Mouse (Mus musculus) lung, postnatal 10 days (tissue): ENCODE results near the gene She.

ENCODE experiments used
- DNase-seq: peaks from one replicate; pipeline ENCODE4 v3.0.0; 2021

She gene

DNA sequence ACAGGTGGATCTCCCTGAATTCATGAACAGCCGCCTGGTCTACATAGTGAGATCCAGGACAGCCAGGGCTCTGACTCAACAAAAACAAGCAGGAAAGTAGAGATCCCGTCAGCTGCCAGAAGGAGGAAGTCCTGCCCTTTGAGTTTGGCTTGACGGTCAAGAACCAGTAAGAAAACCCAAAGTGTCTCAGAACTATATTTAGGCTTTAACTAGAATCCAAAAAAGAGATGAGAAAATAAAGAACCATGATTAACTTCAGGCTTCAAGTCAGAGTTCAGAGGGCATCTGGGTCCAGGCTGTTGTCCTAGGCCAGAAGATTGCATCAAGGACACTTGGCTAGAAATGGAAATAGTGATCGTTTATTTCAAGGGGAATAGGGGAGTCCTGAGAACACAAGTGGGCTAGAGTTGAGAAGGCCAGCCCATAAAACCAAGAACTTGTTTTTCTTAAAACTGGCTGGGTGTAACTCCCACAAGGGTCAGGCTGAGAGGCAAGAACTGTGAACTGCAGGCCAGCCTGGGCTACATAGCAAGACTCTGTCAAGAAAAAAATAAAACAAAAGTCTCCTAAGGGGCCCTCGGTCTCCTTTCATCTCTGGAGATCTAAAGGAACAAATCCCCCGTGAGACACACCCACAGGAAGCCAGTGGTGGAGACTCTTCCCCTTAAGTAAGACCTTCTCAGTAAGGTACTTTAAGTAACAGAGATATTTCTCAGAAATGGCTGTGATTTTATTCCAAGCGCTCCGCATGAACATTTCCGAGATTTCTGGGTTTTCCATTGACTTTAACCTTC, 32.7 kb downstream of the She start:
- peak; percentile 71 for DNase-seq

DNA sequence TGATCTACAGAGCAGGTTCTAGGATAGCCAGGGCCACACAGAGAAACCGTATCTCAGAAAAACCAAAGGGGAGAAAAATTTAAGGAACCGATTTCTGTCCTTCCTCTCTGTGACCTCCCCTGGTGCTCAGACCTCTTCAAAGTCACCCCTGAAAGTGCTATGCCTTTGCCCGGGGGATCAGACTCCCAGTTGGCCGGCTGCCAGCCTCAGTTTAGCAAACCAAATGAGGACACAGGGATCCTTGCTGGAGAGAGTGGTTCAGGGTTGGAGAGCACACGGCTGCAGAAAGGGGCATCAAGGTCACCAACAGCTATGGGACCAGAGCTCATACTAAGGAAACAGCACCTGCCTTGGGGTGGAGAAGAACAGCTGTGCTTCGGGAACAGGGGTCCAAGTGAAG, 33.9 kb downstream of the She start:
- no peak for DNase-seq

DNA sequence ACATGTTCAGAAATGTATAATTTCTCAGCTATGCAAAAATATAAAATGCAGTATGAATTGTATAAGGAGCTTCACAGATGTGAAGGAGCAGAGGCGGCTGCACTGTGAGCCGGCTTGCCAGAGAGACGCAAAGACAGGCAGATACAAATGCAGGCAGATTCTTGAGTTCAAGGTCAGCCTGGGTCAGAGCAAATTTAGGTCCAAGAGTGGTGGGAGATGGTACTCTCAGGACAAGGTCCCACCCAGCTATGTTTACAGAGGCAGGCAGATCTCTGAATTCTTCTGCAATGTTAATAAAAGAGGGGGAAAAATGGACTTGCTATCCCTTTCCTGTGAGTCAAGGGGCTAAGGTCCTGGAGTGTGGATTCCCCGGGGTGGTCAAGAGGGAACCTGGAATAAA, 34.6 kb downstream of the She start:
- no peak for DNase-seq

DNA sequence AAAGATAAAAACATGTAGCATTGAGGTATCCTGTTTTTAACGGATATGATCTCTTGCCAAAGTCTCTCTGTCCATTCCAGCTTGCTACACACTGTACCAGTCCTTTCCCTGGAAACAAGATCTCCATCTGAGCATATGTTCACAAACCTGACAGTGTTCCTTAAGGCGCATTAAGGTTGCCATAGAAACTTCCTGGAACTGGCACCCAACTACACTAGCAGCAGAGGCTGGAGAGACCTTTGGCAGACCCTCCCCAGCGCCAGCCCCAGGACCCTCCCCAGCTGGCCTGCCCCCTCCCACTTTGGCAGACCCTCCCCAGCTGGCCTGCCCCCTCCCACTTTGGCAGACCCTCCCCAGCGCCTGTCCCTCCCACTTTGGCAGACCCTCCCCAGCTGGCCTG, 36.5 kb downstream of the She start:
- no peak for DNase-seq

DNA sequence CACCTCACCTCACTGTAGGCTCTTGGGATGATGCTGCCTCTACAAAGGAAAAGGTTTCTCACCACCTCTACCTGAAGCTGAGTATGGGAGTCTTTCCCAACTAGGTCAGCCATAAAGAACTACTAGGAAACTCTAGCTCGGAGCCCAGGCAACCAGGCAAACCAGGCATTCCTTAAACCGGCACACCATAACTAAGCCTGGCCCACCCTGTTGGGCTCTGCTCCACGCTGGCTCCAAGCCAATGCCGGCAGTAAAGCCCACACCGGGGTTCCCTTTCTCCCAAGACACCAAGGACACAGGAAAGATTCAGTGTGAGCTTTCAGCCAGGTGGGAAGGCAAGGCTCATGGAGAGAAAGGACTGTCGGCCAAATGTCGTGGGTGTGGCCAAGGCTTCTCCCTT, 37.2 kb downstream of the She start:
- peak; percentile 58 for DNase-seq

DNA sequence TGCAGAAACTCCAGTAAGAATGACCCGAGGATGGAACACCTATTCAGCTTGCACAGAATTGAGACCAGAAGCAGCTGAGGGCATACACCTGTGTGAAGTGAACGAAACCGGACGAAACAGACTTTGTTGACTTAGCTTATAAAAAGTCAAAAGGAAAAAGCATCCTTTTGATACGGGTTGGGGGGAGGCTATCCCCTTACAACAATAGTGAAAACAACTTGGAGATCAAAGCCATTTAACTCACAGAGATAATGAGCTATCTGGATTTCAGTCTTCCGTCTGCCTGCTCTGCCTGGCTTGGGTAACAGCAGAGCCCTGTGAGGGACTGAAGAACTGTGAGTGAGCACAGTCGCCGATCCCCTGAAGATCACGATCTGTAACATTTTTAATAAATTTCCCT, 37.8 kb downstream of the She start:
- DNase-seq = no peak

DNA sequence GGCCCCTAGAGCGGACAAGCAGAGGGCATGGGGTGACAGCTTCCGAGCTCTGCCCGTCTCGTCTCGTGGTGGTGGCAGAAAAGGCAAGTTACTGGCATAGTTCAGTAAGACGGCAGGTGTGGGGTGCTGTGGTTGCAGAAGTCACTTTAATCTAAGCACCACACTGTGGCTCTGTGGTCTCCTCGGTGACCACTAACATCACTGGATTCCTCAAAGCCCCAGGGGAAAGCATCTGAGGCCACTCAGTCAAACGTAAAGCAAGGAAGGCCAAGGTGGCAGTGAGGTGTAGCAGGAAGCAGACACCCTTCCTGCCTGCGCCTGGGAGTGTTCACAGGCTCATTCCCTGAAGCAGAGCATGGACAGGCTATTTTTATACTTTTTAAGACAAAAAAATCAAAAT, 38.4 kb downstream of the She start:
- no peak for DNase-seq

DNA sequence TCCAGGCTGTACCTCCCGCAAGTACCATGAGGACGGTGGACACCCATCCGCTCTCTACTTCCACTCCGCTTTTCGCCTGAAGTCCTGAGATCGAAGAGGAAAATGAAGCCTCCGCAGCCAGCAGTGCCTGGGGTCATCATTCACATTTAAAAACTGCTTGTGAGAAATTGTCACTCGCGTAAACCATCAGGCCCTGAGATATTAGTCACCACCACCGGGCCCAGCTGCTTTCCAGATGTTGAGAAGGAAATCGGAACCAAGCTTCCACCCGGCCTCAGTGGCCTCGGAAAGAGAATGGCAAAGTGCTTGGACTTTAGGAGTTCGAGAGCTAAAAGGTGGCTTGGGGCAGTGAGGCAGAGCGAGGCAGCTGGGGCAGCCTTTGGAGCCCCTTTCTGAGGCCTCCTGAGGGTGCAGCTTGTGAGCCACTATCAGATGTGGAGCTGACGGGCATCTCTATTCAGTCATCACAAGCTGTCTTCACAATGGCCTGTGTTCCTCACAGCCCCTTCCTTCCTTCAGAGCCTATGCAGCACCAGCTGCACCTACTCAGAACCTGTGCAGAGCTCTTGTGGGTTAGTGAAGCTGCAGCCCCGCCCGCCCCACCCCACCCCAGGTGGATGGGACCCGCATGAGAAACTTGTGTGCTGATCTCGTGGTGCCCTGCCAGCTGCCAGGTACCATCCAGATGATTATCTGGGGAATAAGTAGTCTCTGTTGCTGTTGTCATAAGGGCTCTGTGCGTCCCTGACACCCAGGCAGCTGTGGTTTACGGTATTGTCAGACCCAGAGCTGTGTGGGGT, 39.5 kb downstream of the She start:
- no peak for DNase-seq

DNA sequence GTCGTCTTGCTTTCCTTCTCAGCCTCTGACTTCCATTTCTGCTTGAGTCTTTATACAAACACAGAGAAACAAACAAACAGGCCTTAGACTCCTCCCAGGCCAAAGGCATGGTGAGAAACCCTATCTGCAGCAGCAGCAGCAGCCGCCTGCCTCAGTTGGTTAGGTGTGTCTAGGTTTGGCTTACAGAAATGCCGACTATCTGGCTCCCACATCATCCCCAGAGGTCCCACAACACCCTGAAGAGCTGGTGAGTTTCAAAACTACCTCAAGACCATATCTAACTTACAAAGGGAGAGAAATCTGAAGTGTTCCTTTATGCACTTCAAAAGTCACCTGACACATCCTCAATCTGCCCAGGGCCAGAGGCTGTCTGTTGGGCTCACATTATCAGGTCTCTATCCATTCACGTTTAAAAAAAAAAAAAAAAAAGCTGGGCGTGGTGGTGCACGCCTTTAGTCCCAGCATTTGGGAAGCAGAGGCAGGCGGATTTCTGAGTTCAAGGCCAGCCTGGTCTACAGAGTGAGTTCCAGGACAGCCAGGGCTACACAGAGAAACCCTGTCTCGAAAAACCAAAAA, 40.3 kb downstream of the She start:
- no peak for DNase-seq

DNA sequence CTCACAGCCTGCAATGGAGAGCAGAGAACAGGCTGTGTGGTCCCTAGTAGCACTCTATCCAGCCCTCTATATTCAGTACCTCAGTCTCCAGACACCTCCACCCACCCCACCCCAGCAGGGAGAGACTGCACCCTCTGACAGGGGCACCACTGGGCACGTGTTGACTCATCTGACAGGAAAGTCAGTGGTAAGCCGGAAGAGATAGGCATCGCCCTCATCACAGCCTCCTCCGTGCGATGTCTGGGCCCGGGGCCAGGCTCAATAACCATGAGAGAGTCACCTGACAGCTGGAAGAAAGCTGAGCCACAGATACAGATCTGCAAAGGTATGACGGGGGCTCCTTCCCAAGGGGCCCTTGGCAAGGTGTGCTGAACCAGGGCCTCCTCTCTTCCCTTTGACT, 41.0 kb downstream of the She start:
- DNase-seq = peak; percentile 78

DNA sequence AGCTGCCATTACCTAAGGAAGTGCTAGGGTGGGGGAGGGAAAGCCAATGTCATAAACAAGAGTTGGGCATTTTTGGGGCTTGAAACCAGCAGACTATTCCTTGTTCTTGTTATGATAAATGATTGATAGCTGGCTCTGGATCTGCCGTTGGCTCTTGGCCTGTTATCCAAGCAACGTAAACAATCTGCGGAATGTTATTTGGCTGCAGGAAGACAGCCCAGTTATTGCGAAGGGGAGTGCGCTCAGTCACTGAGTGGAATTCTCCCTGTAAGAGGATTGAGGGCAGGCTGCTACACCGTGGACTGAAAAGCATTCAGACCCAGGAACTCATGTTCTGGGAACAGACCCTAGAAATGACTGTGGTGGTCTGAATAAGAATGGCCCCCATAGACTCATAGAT, 41.5 kb downstream of the She start:
- DNase-seq = peak; percentile 82

DNA sequence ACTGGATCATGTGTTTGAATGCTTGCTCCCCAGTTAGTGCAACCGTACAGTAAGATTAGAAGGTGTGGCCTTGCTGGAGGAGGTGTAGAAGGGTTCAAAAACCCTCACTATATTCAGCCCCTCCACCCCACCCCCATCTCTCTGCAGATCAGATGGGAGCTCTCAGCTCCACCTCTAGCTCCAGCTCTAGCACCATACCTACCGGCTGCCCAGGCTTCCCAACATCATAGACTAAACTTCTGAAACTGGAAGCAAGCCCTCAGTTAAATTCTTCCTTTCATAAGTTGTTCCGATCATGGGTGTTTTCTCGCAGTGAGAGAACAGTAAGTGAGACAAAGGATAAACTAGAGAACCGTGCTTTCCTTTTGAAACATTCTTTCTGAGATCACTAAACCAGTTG, 42.9 kb downstream of the She start:
- DNase-seq = no peak

DNA sequence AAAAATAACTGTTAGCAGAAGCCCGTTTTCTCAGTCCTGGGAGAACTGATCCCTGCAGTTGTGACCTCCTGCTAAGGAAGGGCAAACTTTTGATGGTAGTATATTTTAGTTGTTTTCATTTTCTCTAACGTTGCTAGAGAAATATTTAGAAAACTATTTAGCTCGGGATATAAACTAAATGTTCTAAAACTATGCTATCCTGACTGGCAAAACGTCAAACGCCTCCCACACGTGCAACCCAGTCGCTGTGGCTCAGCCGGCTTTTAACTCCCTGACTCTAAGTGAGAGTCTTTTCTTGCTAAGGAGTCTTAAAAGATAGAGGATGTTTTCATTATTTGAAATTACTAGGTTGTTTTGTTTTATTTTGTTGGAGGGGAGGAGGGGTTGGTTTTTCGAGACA, 43.9 kb downstream of the She start:
- DNase-seq = no peak

DNA sequence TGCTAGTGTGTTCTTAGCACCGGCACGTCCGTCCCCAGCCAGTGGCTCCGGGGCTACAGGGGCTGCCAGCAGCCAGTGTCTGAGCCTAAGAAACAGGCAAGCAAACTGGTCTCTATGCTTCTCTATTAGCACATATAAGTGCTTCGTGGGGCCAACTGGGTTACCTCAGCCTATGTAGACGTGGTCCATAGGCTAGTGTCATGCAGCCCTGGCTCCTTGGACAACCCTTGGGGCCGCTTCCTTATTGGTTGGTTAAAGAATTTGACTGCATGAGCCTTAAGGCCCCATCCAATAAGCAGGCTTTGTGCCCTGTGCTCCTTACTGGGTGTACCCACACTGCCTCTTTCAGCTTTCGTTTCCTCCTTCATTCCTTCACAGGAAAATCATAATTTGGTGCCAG, 44.6 kb downstream of the She start:
- DNase-seq = no peak

DNA sequence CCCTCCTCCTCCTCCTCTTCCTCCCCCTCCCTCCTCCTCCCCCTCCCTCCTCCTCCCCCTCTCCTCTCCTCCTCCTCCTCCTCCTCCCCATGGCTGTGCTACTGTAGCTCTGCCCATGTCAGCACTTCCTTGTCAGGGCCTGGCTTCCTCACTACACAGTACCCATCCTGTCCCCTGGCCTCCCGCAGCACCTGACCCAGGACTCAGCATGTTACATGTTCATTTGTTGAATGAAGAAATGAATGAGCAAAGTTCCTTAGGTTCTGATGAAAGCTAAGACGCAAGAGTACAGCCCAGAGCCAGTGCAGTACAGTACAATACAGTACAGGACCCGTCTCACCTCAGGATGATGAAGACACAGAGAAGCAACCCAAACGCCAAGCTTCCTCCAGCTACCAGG, 45.3 kb downstream of the She start:
- DNase-seq = no peak

DNA sequence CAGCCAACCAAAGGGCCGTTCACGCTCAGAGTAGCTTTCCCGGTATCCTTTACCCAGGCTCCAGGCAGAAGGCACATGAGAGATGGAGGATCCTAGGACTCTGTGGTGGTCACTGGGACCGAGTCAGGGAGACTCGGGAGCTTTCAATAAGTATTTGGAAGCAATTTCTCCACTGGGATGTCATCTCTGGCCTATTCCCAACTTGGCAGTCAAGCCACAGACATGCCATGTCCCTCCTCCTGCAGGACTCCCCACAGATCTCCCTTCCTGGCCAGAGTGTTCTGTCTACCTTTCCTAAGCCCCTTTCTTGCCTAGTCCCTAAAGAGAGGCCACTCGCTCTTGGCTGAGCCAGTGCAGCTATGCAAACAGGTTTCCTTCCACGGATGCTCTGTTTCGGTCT, 46.0 kb downstream of the She start:
- peak; percentile 58 for DNase-seq

DNA sequence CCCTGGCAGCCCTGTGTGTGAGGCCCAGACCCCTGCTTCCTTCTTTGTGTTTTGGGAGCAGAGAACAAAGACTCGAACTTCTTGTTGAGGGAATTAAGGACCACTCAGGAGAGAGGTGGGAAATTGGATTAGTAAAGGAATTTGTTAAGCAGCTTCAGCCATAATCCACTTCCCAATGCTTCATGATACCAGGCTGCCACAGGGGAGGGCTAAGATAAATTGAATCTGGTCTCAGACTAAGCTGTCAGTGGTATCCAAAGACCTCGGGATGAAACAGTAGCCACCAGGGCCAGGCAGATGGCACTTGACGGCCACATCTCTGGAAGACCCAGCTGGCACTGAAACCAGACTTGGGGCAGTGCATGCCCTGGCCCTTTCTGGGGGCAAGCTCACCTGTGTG, 47.3 kb downstream of the She start:
- no peak for DNase-seq

DNA sequence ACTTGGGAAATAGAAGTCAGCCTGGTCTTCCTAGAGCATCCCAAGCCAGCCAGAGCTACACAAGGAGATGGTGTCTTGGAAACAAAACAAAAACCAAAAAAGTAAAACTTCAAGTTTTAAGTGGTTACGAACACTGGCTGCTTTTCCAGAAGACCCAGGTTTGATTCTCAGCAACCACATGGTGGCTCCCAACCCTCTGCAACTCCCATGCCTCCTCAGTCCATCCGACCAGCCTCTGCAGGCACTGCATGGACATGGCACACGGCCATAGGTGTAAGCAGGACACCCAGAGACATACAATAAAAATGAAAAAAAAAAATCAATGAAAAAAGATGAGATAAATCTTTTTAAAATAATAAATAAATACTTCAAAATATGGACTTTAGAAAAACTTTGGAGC, 48.2 kb downstream of the She start:
- DNase-seq = no peak

DNA sequence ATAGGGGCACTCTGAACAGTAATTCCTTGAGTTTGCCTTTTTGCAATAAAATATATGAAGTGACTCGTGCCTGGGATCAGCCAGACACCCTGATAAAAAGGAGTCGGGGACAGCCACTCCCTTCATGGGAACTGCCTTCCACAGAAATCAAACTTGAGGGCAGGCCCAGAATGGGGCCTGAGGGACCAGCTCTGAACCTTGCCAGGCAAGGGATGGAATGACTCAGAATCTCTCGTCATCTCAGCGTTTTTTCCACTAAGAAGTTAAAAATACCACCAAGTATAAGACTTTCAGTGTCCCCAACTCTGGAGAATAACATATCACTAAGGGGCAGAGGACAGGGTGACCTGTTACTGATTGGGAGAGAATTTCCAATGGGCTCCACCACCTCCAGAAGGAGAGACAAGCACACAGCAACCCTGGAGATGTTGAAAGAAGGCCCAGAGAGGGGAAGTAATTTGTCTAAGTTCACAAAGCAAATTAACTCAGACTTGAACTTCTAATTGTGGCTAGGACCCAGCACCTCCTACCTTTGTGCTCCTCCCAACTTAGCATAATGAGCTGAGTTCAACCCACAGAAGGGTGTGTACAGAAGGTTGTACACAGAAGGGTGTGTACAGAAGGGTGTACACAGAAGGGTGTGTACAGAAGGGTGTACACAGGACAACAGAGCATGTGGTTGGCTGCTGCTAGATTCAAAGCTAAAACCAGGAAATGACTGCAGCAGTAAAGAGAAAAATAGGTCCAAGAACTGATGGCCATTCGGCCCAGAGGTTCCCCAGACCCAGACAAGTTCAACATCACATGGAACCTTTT, 49.1 kb downstream of the She start:
- no peak for DNase-seq

DNA sequence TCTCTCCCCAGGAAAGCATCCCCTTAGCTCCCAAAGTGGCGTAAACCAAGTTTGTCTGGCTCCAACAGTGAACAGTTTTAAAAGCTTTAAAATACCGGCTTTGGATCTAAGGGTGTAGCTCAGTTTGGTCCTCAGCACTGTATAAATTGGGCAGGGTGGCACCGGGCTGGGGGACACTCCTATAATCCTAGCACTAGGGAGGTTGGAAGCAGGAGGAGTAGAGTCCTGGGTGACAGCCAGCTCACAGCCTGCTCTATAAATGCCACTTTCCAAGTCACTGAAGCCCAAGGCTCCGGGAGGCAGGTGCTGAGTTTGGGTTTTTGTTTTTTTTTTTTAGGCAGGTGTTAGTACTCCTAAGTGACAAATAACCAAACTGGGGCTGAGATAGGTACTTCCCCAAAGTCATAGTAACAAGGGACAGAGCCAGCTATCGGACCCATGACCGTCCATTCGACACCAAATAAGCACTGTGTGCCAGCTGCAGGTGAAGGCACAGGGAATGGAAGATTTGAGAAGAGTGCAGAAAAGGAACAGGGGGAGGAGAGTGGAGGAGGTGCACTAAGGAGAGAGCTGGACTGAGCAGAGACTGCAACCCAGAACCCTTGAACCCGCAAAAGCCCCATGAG, 51.5 kb downstream of the She start:
- no peak for DNase-seq

DNA sequence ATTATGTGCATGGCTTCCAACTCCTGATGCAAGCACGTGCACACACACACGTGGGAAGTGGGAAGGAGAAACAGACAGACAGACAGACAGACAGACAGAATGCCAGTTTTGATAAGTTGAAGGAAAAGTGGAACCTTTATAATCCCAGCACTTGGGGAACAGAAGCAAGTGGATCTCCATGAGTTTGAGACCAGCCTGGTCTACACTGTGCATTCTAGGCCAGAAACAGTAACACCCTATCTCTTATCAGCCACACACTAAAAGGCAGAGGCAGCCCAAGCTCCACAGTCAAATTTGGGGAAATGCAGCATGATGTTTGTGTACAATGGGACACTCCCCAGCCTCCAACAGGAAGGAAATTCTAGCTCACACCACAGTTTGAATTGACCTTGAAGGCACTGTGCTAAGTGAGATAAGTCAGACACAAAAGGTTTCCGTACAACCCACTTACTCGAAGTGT, 52.4 kb downstream of the She start:
- no peak for DNase-seq

DNA sequence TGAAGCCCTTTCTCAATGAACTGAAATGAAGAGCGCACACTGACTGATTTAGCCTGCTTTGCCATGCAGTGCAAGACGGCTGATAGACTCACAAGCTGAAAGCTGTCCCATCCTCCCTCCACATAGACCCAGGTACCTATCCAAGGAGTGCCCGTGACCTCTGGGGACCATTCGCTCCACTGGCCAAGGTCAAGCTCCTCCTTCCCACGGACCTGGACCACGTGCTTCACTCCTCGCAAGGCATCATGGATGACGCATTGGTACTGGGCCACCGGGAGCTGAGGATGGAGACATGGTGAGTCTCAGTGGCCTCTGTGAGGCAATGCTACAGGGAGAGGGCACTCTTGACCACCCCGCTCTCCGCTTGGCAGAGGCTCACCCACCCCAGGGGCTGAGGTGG, 54.6 kb downstream of the She start:
- DNase-seq = no peak
